Mouse (Mus musculus) bone marrow, adult 2 months (tissue): ENCODE measurements around the gene Trmt10a.

ENCODE experiments used
- CTCF ChIP-seq: fragments of 200-500 bp; IDR thresholded peaks from 2 replicates; pipeline ENCODE4 v1.5.1; 2011; ENCODE audit warnings: low read length, control low read depth; ENCODE audit not compliant: control insufficient read depth, insufficient read depth
- POLR2A ChIP-seq: fragments of 200-500 bp; IDR thresholded peaks from 2 replicates; pipeline ENCODE4 v1.6.1; 2011; ENCODE audit warnings: low read depth, mild to moderate bottlenecking, control low read depth, low read length, borderline replicate concordance; ENCODE audit not compliant: control insufficient read depth

- no peak for TF ChIP-seq CTCF
- TF ChIP-seq POLR2A, result no peak
Measured at GRCm38 (mm10) chr3:138208821-138209220, 65.6 kb downstream of the Trmt10a start.
